Mouse (Mus musculus) liver, embryonic 11.5 days (tissue): Measurements from ENCODE around the gene Slfn8. TPM values are rescaled to one million over a fixed set of nuclear protein-coding genes. Genes with fewer than 3 reads are reported as not detected.
"Not testable (repeated sequence)": the region's sequence is repeated elsewhere in the genome, so short reads cannot be mapped to it uniquely, and the experiment has no call there.

ENCODE experiments used
- ATAC-seq: fragments of 200-750 bp; cut with Nextera tagmentation; replicated peaks from 2 replicates; pipeline ENCODE4 v1.8.0; 2017; ENCODE audit warnings: moderate number of reproducible peaks, mild to moderate bottlenecking, moderate TSS enrichment, moderate library complexity; ENCODE audit not compliant: low FRiP score
- DNase-seq: peaks from one replicate; pipeline ENCODE4 v3.0.0-alpha.2; 2017; ENCODE audit warnings: low spot score
- H3K27ac ChIP-seq: fragments of 300-500 bp; sonication (generic); 2 replicates; pipeline ENCODE4 v1.5.1; 2014; ENCODE audit warnings: mild to moderate bottlenecking, low read depth, low read length, control low read depth
- H3K27me3 ChIP-seq: fragments of 300-500 bp; sonication (generic); replicated peaks from 2 replicates; pipeline ENCODE4 v1.6.1; 2014; ENCODE audit warnings: low read length, mixed read lengths; ENCODE audit not compliant: control insufficient read depth, insufficient read depth
- H3K36me3 ChIP-seq: fragments of 300-500 bp; sonication (generic); 2 replicates; pipeline ENCODE4 v1.6.1; 2014; ENCODE audit warnings: mild to moderate bottlenecking, low read length, moderate library complexity, mixed read lengths; ENCODE audit not compliant: control insufficient read depth, insufficient read depth
- H3K4me1 ChIP-seq: fragments of 300-500 bp; sonication (generic); replicated peaks from 2 replicates; pipeline ENCODE4 v1.6.1; 2014; ENCODE audit warnings: low read length, mixed read lengths; ENCODE audit not compliant: control insufficient read depth, insufficient read depth
- H3K4me2 ChIP-seq: fragments of 300-500 bp; sonication (generic); 2 replicates; pipeline ENCODE4 v1.6.1; 2014; ENCODE audit warnings: mild to moderate bottlenecking, control low read depth, moderate library complexity
- H3K4me3 ChIP-seq: fragments of 300-500 bp; sonication (generic); 2 replicates; pipeline ENCODE4 v1.5.1; 2014; ENCODE audit warnings: low read depth, low read length, control low read depth
- H3K9ac ChIP-seq: fragments of 300-500 bp; sonication (generic); 2 replicates; pipeline ENCODE4 v1.6.1; 2014; ENCODE audit warnings: low read depth, low read length, control low read depth
- H3K9me3 ChIP-seq: fragments of 300-500 bp; sonication (generic); 2 replicates; pipeline ENCODE4 v1.6.1; 2016; ENCODE audit warnings: low read length, inconsistent platforms, mixed read lengths; ENCODE audit not compliant: control insufficient read depth
- WGBS: fragments of 180-500 bp; shearing (Covaris S2); extraction: QIAGEN DNeasy Blood & Tissue Kit; methylation state at CpG from one replicate; pipeline ENCODE4 v1.1.7; 2014; 5-methylcytosine and 5-hydroxymethylcytosine counted together
- polyA plus RNA-seq: library from polyadenylated mRNA; unstranded; fragments of >200 nt; fragmentation: Nextera tagmentation; extraction: Ambion mirVana; gene quantifications from 2 replicates; pipeline ENCODE4 v1.2.1, GENCODE M21; 2014

The Slfn8 gene
- polyA plus RNA-seq, 1 experiment from 2014 or later, result 0.18 TPM

GRCm38 (mm10) chr11:82982409-82982808, 38.2 kb downstream of the Slfn8 start:
- H3K4me1 ChIP-seq, ATAC-seq, H3K4me2 ChIP-seq, H3K9ac ChIP-seq, H3K4me3 ChIP-seq, H3K27ac ChIP-seq, H3K36me3 ChIP-seq, H3K27me3 ChIP-seq, H3K9me3 ChIP-seq, DNase-seq: not testable (repeated sequence)
- WGBS, result 78% methylated on average over 2 of the region's 2 CpGs

GRCm38 (mm10) chr11:82973916-82974315, 46.7 kb downstream of the Slfn8 start:
- 23% methylated on average over 5 of the region's 5 CpGs for WGBS
- Histone ChIP-seq H3K27me3 (no peaks in the 10 kb centered on the region), H3K27ac (peak overlapping the region; percentile 15; the same call in 1 of the 2 replicates), H3K9ac (no peak overlapping the region), H3K9me3 (no peaks in the 10 kb centered on the region), H3K36me3 (no peaks in the 10 kb centered on the region), H3K4me3 (no peak overlapping the region), H3K4me2 (no peak overlapping the region), H3K4me1 (peaks cover 10% of the 10 kb centered on the region)
- DNase-seq (no peak), ATAC-seq (no peak)

- 78% methylated on average over 11 of the region's 11 CpGs for WGBS
- ATAC-seq (no peak), DNase-seq (no peak)
- Histone ChIP-seq H3K27me3 (no peaks in the 10 kb centered on the region), H3K27ac (no peak overlapping the region), H3K4me2 (peak overlapping the region; percentile 55; the same call in 1 of the 2 replicates), H3K9ac (no peak overlapping the region), H3K4me1 (peaks cover 5% of the 10 kb centered on the region), H3K4me3 (no peak overlapping the region), H3K9me3 (no peaks in the 10 kb centered on the region), H3K36me3 (no peaks in the 10 kb centered on the region)
These were observed 49.0 kb downstream of the Slfn8 start for GRCm38 (mm10) chr11:82971590-82971974.

GRCm38 (mm10) chr11:82970712-82971589, 49.7 kb downstream of the Slfn8 start:
- H3K36me3 ChIP-seq, result no peaks in the 10 kb centered on the region
- no peaks in the 10 kb centered on the region for H3K27me3 ChIP-seq
- no peaks in the 10 kb centered on the region for H3K9me3 ChIP-seq
- H3K27ac ChIP-seq, result no peak overlapping the region
- ATAC-seq (no peak), DNase-seq (peak; percentile 55)
- peak overlapping the region; percentile 55 for H3K4me2 ChIP-seq
- no peak overlapping the region for H3K9ac ChIP-seq
- peak overlapping the region; percentile 18; the same call in 1 of the 2 replicates for H3K4me3 ChIP-seq
- H3K4me1 ChIP-seq, result peaks cover 5% of the 10 kb centered on the region
- WGBS, result 16% methylated on average over 31 of the region's 31 CpGs

GRCm38 (mm10) chr11:82962215-82962614, 58.4 kb downstream of the Slfn8 start:
- Histone ChIP-seq H3K4me1 (no peaks in the 10 kb centered on the region), H3K9ac (no peak overlapping the region), H3K4me3 (no peak overlapping the region), H3K36me3 (no peaks in the 10 kb centered on the region), H3K27ac (no peak overlapping the region), H3K4me2 (no peak overlapping the region), H3K9me3 (no peaks in the 10 kb centered on the region), H3K27me3 (peaks cover 10% of the 10 kb centered on the region; the same call in 1 of the 2 replicates)
- ATAC-seq (no peak), DNase-seq (no peak)
- 72% methylated on average over 8 of the region's 8 CpGs for WGBS

- Histone ChIP-seq H3K4me3 (no peak overlapping the region), H3K4me1 (no peaks in the 10 kb centered on the region), H3K27ac (no peak overlapping the region), H3K4me2 (no peak overlapping the region), H3K27me3 (peaks cover 10% of the 10 kb centered on the region), H3K9ac (no peak overlapping the region), H3K9me3 (no peaks in the 10 kb centered on the region), H3K36me3 (no peaks in the 10 kb centered on the region)
- no peak for DNase-seq
- WGBS, result 72% methylated on average over 2 of the region's 2 CpGs
- ATAC-seq, result no peak
These were observed 58.9 kb downstream of the Slfn8 start for GRCm38 (mm10) chr11:82961743-82962142.

- H3K9me3 ChIP-seq, result no peaks in the 10 kb centered on the region
- no peak overlapping the region for H3K9ac ChIP-seq
- ATAC-seq, result no peak
- peaks cover 13% of the 10 kb centered on the region for H3K27me3 ChIP-seq
- no peaks in the 10 kb centered on the region for H3K36me3 ChIP-seq
- DNase-seq, result no peak
- no peak overlapping the region for H3K4me2 ChIP-seq
- 10% methylated on average over 4 of the region's 4 CpGs for WGBS
- H3K27ac ChIP-seq, result no peak overlapping the region
- no peak overlapping the region for H3K4me3 ChIP-seq
- H3K4me1 ChIP-seq, result no peaks in the 10 kb centered on the region
These were observed 61.0 kb downstream of the Slfn8 start for GRCm38 (mm10) chr11:82959613-82960012.

GRCm38 (mm10) chr11:82956925-82957324, 63.7 kb downstream of the Slfn8 start:
- Histone ChIP-seq H3K4me1 (peaks cover 6% of the 10 kb centered on the region; the same call in 1 of the 2 replicates), H3K4me3 (no peak overlapping the region), H3K36me3 (no peaks in the 10 kb centered on the region), H3K4me2 (no peak overlapping the region), H3K27ac (no peak overlapping the region), H3K9ac (no peak overlapping the region), H3K9me3 (no peaks in the 10 kb centered on the region), H3K27me3 (peaks cover 28% of the 10 kb centered on the region)
- ATAC-seq, result no peak
- WGBS, result 54% methylated on average over 10 of the region's 10 CpGs
- DNase-seq, result no peak

GRCm38 (mm10) chr11:82954631-82955030, 66.0 kb downstream of the Slfn8 start:
- H3K9ac ChIP-seq, result no peak overlapping the region
- 73% methylated on average over 6 of the region's 6 CpGs for WGBS
- no peaks in the 10 kb centered on the region for H3K9me3 ChIP-seq
- H3K4me3 ChIP-seq, result no peak overlapping the region
- DNase-seq (no peak), ATAC-seq (no peak)
- peaks cover 10% of the 10 kb centered on the region; the same call in 1 of the 2 replicates for H3K4me1 ChIP-seq
- H3K27me3 ChIP-seq, result peaks cover 43% of the 10 kb centered on the region
- no peak overlapping the region for H3K27ac ChIP-seq
- H3K4me2 ChIP-seq, result no peak overlapping the region
- no peaks in the 10 kb centered on the region for H3K36me3 ChIP-seq
